Mouse (Mus musculus) MEL (cell line): ENCODE measurements around the gene Cdca7l. TPM values are rescaled to one million over a fixed set of nuclear protein-coding genes. Genes with fewer than 3 reads are reported as not detected.

Experiments used
- DNase-seq: peaks from one replicate; pipeline ENCODE4 v3.0.0; 2011; ENCODE audit warnings: low read depth, low spot score
- H3K27ac ChIP-seq: 2 replicates; pipeline ENCODE4 v1.5.1; 2012; ENCODE audit warnings: low read depth, mild to moderate bottlenecking, control low read depth, low read length, moderate library complexity; ENCODE audit not compliant: control insufficient read depth
- H3K27me3 ChIP-seq, 2 experiments: fragments of 150-350 bp in 1 of 2; sonication (generic) in 1 of 2; 2 replicates each; pipeline ENCODE4 v1.6.1; 2012; ENCODE audit warnings: low read length in 2 of 2, mild to moderate bottlenecking in 2 of 2, improper control_type of control experiment in 1 of 2, moderate library complexity in 1 of 2; ENCODE audit not compliant: insufficient read depth in 2 of 2, control insufficient read depth in 1 of 2
- H3K36me3 ChIP-seq, 2 experiments: 2 replicates each; pipeline ENCODE4 v1.6.1; 2012 to 2014; ENCODE audit warnings: low read length in 2 of 2, improper control_type of control experiment in 1 of 2, inconsistent platforms in 1 of 2, mild to moderate bottlenecking in 1 of 2; ENCODE audit not compliant: insufficient read depth in 2 of 2, control insufficient read depth in 1 of 2
- H3K4me1 ChIP-seq, 2 experiments: fragments of 150-350 bp in 1 of 2; sonication (generic) in 1 of 2; 2 replicates each; pipeline ENCODE4 v1.6.1; 2012; ENCODE audit warnings: low read length in 2 of 2, improper control_type of control experiment in 1 of 2, mild to moderate bottlenecking in 1 of 2; ENCODE audit not compliant: insufficient read depth in 2 of 2, control insufficient read depth in 1 of 2
- H3K4me3 ChIP-seq, 2 experiments: fragments of 150-350 bp in 1 of 2; sonication (generic) in 1 of 2; 2 replicates each; pipeline ENCODE4 v1.5.1; 2012; ENCODE audit warnings: low read depth in 2 of 2, low read length in 2 of 2, mild to moderate bottlenecking in 2 of 2, moderate library complexity in 2 of 2, control low read depth in 1 of 2, improper control_type of control experiment in 1 of 2; ENCODE audit not compliant: control insufficient read depth in 1 of 2, insufficient read depth in 1 of 2
- H3K79me2 ChIP-seq: 2 replicates; pipeline ENCODE4 v1.6.1; 2012; ENCODE audit warnings: mild to moderate bottlenecking, low read length, moderate library complexity; ENCODE audit not compliant: control insufficient read depth, poor library complexity, insufficient read depth
- H3K9ac ChIP-seq: 2 replicates; pipeline ENCODE4 v1.6.1; 2012; ENCODE audit warnings: low read depth, mild to moderate bottlenecking, control low read depth, low read length, moderate library complexity; ENCODE audit not compliant: control insufficient read depth, poor library complexity, severe bottlenecking
- H3K9me3 ChIP-seq: fragments of 150-350 bp; sonication (generic); replicated peaks from 2 replicates; pipeline ENCODE4 v1.6.1; 2012; ENCODE audit warnings: mild to moderate bottlenecking, low read length, improper control_type of control experiment, moderate library complexity; ENCODE audit not compliant: insufficient read depth
- CHD1 ChIP-seq: IDR thresholded peaks from 2 replicates; pipeline ENCODE4 v1.6.1; 2012; ENCODE audit warnings: low read depth, mild to moderate bottlenecking, inconsistent platforms, low read length, improper control_type of control experiment
- CTCF ChIP-seq, 3 experiments: IDR thresholded peaks in 2 of 3; conservative IDR thresholded peaks in 1 of 3; 2 replicates each; pipeline ENCODE4 v1.5.1; 2011 to 2012; ENCODE audit warnings: low read length in 3 of 3, low read depth in 2 of 3, mild to moderate bottlenecking in 2 of 3, improper control_type of control experiment in 1 of 3, inconsistent platforms in 1 of 3, mixed read lengths in 1 of 3, moderate library complexity in 1 of 3; ENCODE audit not compliant: control insufficient read depth in 1 of 3, insufficient read depth in 1 of 3, poor library complexity in 1 of 3, severe bottlenecking in 1 of 3
- E2F4 ChIP-seq: IDR thresholded peaks from 2 replicates; pipeline ENCODE4 v1.6.1; 2011; ENCODE audit warnings: low read depth, low read length, improper control_type of control experiment, borderline replicate concordance
- ELF1 ChIP-seq: IDR thresholded peaks from 2 replicates; pipeline ENCODE4 v1.6.1; 2014; ENCODE audit warnings: low read depth, mild to moderate bottlenecking, inconsistent platforms, low read length, improper control_type of control experiment, moderate library complexity
- MAZ ChIP-seq: IDR thresholded peaks from 2 replicates; pipeline ENCODE4 v1.6.1; 2012; ENCODE audit warnings: low read depth, mild to moderate bottlenecking, inconsistent platforms, low read length, improper control_type of control experiment
- MYC ChIP-seq: IDR thresholded peaks from 2 replicates; pipeline ENCODE4 v1.6.1; 2011; ENCODE audit warnings: low read depth, mild to moderate bottlenecking, low read length, improper control_type of control experiment, moderate library complexity
- NELFE ChIP-seq: IDR thresholded peaks from 2 replicates; pipeline ENCODE4 v1.6.1; 2011; ENCODE audit warnings: low read depth, low read length, improper control_type of control experiment
- POLR2AphosphoS2 ChIP-seq: IDR thresholded peaks from 2 replicates; pipeline ENCODE4 v1.6.1; 2011; ENCODE audit warnings: low read length, improper control_type of control experiment
- RAD21 ChIP-seq: IDR thresholded peaks from 2 replicates; pipeline ENCODE4 v1.6.1; 2011; ENCODE audit warnings: mild to moderate bottlenecking, low read depth, low read length, improper control_type of control experiment
- SMC3 ChIP-seq: IDR thresholded peaks from 2 replicates; pipeline ENCODE4 v1.6.1; 2011; ENCODE audit warnings: low read depth, low read length, improper control_type of control experiment
- USF2 ChIP-seq, 2 experiments: IDR thresholded peaks; 2 replicates each; pipeline ENCODE4 v1.6.1; 2011 to 2012; ENCODE audit warnings: improper control_type of control experiment in 2 of 2, low read length in 2 of 2, borderline replicate concordance in 1 of 2, inconsistent platforms in 1 of 2, low read depth in 1 of 2, mild to moderate bottlenecking in 1 of 2; ENCODE audit not compliant: insufficient read depth in 1 of 2
- ZC3H11A ChIP-seq: IDR thresholded peaks from 2 replicates; pipeline ENCODE4 v1.6.1; 2012; ENCODE audit warnings: low read depth, mild to moderate bottlenecking, inconsistent platforms, low read length, improper control_type of control experiment
- polyA plus RNA-seq, 2 experiments: library from polyadenylated mRNA; stranded (reverse) in 1 of 2; unstranded in 1 of 2; fragments of >175 nt in 1 of 2; fragments of >200 nt in 1 of 2; gene quantifications; 2 replicates each; pipeline versions ENCODE4 v1.2.1 to v1.2.4; 2012; ENCODE audit warnings: low replicate concordance in 2 of 2, low read depth in 1 of 2; ENCODE audit not compliant: insufficient read length in 2 of 2, insufficient read depth in 1 of 2, missing spikeins in 1 of 2
- total RNA-seq: library from RNA; depleted of rRNA; stranded (reverse); fragments of 300-350 nt; gene quantifications from 2 replicates; pipeline ENCODE4 v1.2.3, GENCODE M21; 2012

Gene Cdca7l
- total and polyA plus RNA-seq, 3 experiments: 93.3 to 1,920 (median 99.6) TPM

DNA sequence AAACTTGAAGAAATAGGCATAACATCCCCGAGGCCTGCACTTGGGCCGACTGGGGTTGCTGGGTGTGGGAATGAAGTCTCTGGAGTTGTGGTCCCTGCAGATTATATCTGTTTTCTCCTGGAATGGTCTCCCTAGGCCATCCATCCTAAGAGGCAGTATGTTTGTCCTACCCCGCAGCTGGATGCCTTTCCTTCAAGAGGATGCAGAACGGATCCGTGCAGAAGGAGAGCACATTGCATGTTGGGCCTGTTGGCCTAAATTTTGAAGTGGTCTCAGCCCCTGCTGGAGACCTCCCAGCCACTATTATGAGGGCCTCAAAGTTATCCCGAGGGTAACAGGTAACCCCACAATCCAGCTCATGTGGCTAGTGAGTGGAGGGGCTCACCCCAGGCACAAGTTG is 44.5 kb downstream of the Cdca7l start:
- no peaks in the 10 kb centered on the region for H3K27me3 ChIP-seq
- H3K4me3 ChIP-seq: no peak overlapping the region
- H3K27ac ChIP-seq: no peak overlapping the region
- no peaks in the 10 kb centered on the region for H3K9me3 ChIP-seq
- no peak overlapping the region for H3K9ac ChIP-seq
- no peak for TF ChIP-seq MYC
- TF ChIP-seq USF2 (IDR thresholded peaks at IDR 0.05; ENCODE audit: borderline replicate concordance in 1 of 2, insufficient read depth in 1 of 2, low read depth in 1 of 2, low read length in 2 of 2): no peak
- TF ChIP-seq RAD21: no peak
- TF ChIP-seq POLR2AphosphoS2: no peak
- peaks cover 2 to 8% of the 10 kb centered on the region in 2 experiments; a peak in 2 of 4 replicates for H3K4me1 ChIP-seq
- H3K36me3 ChIP-seq: peaks cover 0 to 14% of the 10 kb centered on the region in 2 experiments; a peak in 3 of 4 replicates
- DNase-seq: no peak
- H3K79me2 ChIP-seq: peaks cover 41% of the 10 kb centered on the region

DNA sequence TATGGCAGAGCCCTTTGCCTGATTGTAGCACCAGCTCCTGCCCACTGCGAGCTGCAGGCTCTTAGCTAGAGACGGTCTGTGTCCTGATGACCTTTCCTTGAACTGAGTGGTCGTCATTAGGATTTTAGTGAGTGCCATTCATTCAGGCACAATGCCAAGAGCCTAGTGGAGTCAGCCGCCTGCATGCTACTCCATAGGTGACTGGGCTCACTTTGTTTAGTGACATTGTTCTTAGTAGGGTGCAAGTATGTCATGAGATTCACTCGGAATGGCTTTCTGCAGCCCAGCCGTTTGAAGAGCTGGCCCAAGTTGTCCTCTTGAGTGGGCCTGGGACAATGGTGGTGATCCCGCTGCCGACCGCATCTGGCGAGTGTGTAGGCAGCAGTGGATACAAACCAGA is 46.4 kb downstream of the Cdca7l start:
- Histone ChIP-seq H3K27me3 (no peaks in the 10 kb centered on the region), H3K79me2 (peaks cover 42% of the 10 kb centered on the region), H3K27ac (no peak overlapping the region), H3K36me3 (peaks cover 0 to 13% of the 10 kb centered on the region in 2 experiments; a peak in 3 of 4 replicates), H3K9me3 (no peaks in the 10 kb centered on the region), H3K9ac (no peak overlapping the region), H3K4me3 (no peak overlapping the region), H3K4me1 (peaks cover 0 to 8% of the 10 kb centered on the region in 2 experiments; a peak in 1 of 4 replicates)
- TF ChIP-seq CHD1: no peak
- TF ChIP-seq E2F4: no peak
- DNase-seq: no peak

DNA sequence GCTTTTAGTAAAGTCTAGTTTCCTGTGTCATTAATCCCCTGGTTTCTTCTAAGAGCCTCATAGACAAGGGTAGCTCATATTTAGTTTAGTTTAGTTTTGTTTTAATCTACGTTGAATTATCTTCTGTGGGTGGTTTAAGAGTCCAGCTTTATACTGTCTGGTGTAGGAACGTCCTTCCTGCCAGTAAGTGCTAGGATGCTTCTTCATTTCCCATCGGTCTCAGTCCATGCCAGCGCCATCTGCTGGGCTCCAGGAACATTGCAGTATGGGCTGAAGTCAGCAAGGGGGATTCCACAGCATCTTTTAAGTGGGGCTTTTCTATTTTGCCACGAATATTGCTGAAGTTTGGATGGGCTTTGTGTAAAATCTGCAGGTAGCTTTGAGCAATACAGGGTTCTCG is 49.2 kb downstream of the Cdca7l start:
- DNase-seq: peak; percentile 84
- 0 out of 2 replicates have a peak, but pooled peaks have one; percentile 17 for TF ChIP-seq ZC3H11A
- peak; percentile 91 to 99 (median 99) for TF ChIP-seq CTCF (IDR thresholded peaks at IDR 0.05 in 2 of 3, conservative IDR thresholded peaks at IDR 0.05 in 1 of 3; ENCODE audit: control insufficient read depth in 1 of 3, insufficient read depth in 1 of 3, low read depth in 2 of 3, low read length in 3 of 3, poor library complexity in 1 of 3, severe bottlenecking in 1 of 3)
- TF ChIP-seq MAZ: no peak
- no peak for TF ChIP-seq NELFE
- 0 out of 2 replicates have a peak, but pooled peaks have one; percentile 48 for TF ChIP-seq ELF1
- peak; percentile 80 for TF ChIP-seq SMC3
- peak; percentile 41 for TF ChIP-seq RAD21

More for the DNA sequence above, 49.2 kb downstream of the Cdca7l start:
- no peak overlapping the region for H3K9ac ChIP-seq
- peaks cover 0 to 10% of the 10 kb centered on the region in 2 experiments; a peak in 3 of 4 replicates for H3K36me3 ChIP-seq
- no peak overlapping the region for H3K27ac ChIP-seq
- peaks cover 0 to 5% of the 10 kb centered on the region in 2 experiments; a peak in 1 of 4 replicates for H3K4me1 ChIP-seq
- no peaks in the 10 kb centered on the region for H3K27me3 ChIP-seq
- no peak overlapping the region for H3K4me3 ChIP-seq
- peaks cover 43% of the 10 kb centered on the region for H3K79me2 ChIP-seq
- no peaks in the 10 kb centered on the region for H3K9me3 ChIP-seq
